Mouse (Mus musculus) mouse trophoblast stem cell (cell line): ENCODE data around the gene Enoph1.

Experiments used
- in situ Hi-C, 2 experiments: fragments of 300-500 bp; cut with MseI, MboI; formaldehyde crosslinking; loops; 2 replicates in 1 of 2; 3 replicates in 1 of 2; pipeline ENCODE4 v1.15.1; 2025

Gene Enoph1

GRCm38 (mm10) chr5:100074571-100074970 is 34.8 kb downstream of the Enoph1 start:
- in situ Hi-C loops: loop anchor here (10.0 kb wide), 3 partner anchors 170 to 250 kb away; no protein-coding TSS in a partner anchor

DNA sequence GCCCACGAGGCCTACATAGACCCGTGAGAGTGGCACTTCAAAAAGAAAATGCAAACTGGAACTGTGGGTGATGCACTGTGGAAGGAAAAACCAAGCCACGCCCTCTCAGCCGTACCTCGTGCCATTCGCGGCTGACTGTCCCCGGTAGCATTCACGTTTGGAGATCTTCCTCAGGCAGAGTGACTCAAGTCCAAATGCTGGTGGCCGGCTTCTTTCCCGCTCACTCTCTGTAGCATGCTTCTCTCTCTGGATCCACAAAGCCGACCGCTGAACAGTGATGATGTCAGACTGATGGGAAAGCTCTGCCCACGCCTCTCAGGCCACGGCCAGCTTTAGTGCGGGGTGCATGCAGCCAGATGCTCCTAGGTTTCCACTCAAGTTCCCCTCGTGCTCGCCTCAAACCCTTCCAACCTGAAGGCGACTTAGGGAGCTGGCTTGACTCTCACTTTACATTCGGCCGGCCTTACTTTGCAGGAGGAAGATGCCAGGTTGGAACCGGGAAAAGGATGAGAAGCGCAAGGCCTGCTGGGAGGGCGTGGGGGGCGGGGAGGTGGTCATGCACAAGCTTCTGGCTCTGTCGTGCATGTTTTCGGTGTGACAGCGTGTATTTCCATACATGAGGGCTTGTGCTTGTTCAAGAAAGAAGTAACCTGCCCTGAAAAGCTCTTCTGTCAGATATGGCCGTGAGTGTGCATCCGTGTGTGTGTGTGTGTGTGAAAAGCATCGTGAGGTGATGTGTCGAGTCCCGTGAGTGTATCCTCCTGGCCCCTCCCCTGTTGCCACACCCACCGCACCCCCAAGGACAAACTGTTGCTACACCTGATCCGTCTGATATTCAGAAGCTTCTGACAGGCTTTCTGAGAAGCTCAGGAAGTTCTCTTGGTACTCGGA is 39.5 kb downstream of the Enoph1 start:
- in situ Hi-C loops: loop anchor here (10.0 kb wide), 3 partner anchors 166 to 246 kb away; no protein-coding TSS in a partner anchor

DNA sequence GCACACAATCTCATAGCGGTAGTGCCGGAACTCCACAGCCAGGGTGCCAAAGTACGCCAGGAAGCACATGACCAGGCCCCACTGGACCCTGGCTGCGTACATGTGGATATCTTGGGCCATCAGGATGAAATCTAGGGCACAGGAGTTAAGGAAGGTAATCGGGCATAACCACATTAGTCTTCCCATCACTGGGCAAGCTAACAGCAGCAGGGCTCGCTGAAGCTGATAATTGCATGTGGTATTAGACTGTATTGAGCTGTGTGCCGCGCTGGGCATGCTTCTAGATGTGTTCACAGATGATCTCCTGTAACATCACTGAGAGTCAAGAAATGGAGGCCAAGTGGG is 40.1 kb downstream of the Enoph1 start:
- in situ Hi-C loops: loop anchor here (10.0 kb wide), 3 partner anchors 165 to 245 kb away; no protein-coding TSS in a partner anchor

DNA sequence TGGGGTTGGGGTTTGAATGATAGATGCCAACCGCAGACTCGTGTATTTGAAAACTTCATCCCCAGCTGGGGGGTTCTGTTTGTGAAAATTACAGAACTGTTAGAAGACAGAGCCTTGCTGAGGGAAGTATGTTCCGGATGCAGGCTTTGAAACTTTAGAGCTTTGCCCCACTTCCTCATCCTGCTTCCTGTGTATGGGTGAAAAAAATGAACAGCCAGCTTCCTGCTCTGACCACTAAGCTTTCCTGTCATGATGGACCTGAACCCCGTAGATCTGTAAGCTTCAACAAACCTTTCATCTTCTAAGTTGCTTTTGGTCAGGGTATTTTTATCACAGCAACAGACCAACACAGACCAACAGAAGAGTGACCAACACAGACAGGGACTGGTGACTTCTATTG is 42.2 kb downstream of the Enoph1 start:
- in situ Hi-C loops: no loop called here

DNA sequence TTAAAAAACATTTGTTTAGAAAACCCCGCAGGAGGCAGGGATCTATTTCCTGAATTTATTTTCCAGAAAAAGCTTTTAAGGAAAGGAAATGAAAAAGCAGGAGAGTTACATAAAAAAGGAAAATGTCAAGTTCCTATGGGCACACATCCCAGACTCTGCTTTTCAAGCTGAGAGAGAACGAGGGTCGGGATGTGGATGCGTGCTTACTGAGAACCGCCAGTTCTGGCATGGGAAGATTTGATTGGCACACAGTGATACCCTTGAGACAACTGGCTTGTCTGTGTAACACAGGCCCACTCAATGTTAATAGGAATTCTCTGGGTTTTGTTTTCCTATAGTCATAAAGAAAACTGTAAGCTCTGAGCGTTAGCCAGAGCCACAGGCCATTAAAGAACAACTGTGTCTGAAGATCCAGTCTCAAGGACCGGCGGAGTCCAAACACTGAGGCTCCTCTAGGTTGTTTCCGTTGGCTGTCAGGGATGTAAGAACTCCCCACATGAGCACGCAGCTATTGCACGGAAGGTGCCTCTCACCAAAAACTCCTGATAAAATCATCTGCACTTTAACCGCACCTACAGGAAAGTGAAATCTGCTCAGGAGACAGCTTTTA is 44.3 kb downstream of the Enoph1 start:
- in situ Hi-C loops: no loop called here

- in situ Hi-C loops: no loop called here
Measured at GRCm38 (mm10) chr5:100085097-100085496, 45.3 kb downstream of the Enoph1 start.

GRCm38 (mm10) chr5:100090515-100091262 is 50.9 kb downstream of the Enoph1 start:
- in situ Hi-C loops: no loop called here

DNA sequence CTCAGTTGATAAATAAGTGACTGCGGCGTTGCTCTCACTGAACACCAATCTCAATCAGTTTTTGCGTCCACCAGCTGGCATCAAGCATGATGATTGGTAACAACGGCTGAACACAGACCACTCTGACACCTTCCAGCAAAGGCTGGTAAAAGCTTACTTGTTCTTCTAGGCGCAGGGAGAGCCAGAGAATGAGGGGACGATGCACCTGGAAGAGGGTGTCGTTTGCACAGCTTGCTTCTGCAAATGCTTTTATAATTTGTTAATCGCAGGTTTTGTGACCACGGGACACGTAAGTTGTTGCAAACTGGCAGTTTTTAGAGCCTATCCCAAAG is 51.4 kb downstream of the Enoph1 start:
- in situ Hi-C loops: no loop called here

DNA sequence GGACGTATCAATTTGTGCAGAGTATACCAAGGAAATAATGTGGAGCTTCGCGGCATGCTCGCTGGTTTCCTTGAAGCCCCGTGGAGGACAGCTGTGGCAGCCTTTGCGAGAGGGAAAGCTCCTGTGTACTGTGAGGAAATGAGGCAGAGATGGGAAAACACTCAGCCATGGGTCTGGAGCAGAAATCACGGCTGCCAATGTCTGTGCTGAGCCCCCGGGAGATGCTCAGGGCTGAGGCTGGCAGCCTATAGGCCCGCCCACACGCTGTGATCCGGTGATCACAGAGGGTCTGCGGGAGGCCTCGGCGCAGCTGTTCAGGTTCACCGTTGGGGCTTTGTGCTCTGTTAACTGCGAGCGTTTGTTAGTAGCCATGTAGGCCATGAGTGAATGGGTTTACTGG is 51.8 kb downstream of the Enoph1 start:
- in situ Hi-C loops: no loop called here

- in situ Hi-C loops: no loop called here
Measured at GRCm38 (mm10) chr5:100096955-100097354, 57.2 kb downstream of the Enoph1 start.

DNA sequence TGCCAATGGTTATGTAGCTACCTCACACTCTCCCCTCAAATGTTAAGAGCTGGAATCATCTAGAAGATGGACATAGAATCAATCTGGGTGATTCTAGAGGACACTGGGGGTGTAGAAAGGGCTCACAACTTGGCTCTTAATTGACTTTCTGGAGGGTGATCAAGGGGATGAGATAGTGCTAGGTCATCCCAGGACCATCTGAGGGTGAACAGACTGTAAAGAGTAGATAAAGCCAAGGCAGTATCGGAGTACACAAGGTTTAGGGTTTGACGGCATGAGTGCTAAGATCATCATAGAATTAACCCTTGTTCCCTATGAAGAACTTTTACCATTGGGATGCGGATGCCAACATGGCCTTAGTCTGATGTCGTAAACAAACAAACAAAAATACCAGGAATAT is 58.2 kb downstream of the Enoph1 start:
- in situ Hi-C loops: no loop called here

- in situ Hi-C loops: no loop called here
Measured at GRCm38 (mm10) chr5:100102395-100102794, 62.6 kb downstream of the Enoph1 start.

GRCm38 (mm10) chr5:100108866-100109265 is 69.1 kb downstream of the Enoph1 start:
- in situ Hi-C loops: no loop called here

DNA sequence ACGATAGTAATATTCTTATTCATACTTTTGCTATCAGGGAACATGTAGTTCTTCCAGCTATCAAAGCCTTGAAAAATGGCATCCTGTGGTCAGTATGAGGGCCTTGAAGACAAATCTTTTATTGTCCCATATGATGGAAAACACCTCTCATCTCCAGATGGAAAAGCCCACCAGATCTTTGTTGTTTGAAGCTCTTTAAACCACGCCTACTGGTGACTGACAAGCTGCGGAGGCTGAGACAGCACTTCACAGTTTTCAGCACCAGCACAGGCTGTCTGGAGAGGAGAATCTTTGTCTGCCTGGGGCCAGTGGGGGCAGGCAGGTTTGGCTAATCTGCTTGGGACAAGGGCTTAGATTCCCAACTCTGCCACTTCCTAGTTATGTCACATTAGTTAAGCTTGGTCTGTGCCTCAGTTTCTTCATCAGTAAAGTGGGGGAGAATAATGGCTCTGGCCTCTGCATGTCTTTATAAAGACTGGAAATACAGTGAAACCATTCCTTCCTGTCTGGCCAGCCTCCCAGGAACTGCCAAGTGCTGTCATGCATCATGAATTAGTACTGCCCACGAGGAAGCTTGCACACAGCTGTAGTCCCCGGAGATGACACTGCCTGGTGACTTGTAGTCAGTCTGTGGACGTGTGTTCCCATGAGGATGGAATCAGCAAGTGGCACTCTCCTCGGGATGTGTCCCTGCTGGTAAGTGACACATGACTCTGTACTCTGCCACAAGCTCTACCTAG is 69.9 kb downstream of the Enoph1 start:
- in situ Hi-C loops: no loop called here

DNA sequence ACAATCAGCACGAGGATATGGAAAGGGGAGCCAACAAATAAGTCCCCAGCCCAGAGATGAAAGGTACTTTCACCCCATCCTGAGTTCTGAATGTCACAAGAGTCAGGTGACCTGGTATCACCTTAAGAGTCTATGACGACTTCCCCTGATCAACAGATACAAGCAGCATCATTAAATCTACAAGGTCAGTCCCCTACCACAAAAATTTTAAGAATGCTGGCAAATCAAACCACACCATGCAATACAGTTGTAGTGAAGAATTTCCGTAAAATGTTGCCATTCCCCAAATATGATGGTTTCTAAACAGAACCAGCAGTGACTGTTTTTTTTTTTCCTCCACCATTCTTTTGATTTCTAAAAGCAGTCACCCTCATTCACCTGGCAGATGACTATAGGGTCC is 70.8 kb downstream of the Enoph1 start:
- in situ Hi-C loops: no loop called here

- in situ Hi-C loops: no loop called here
Measured at GRCm38 (mm10) chr5:100113403-100113802, 73.6 kb downstream of the Enoph1 start.
